Mouse (Mus musculus): ENCODE data around the gene Sypl.

Sypl gene

GRCm38 (mm10) chr12:32972287-32972686, 18.6 kb downstream of the Sypl start:
- TF ChIP-seq GATA4 (IDR thresholded peaks at IDR 0.05; ENCODE audit: insufficient replicate concordance, low read length): no peak

DNA sequence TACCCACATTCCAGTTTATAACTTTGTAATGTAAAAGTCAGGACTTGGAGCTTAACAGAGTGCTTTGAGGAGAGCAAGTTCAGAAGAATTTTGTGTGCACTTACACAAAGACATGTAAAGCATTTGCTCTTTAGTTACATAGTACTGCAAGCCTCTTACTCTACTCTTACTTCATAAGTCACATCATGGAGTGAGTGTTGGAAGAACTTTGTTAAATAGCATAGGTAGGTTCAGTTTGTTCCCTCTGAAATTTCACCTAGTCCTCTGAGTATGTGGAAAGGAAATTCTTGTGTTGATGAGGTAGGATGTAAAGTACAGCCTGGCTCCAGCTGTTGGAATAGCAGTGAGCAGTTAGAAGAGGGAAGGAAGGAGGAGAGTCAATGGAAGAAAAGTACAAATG, 21.2 kb downstream of the Sypl start:
- TF ChIP-seq GATA4 (IDR thresholded peaks at IDR 0.05; ENCODE audit: insufficient replicate concordance, low read length): no peak

DNA sequence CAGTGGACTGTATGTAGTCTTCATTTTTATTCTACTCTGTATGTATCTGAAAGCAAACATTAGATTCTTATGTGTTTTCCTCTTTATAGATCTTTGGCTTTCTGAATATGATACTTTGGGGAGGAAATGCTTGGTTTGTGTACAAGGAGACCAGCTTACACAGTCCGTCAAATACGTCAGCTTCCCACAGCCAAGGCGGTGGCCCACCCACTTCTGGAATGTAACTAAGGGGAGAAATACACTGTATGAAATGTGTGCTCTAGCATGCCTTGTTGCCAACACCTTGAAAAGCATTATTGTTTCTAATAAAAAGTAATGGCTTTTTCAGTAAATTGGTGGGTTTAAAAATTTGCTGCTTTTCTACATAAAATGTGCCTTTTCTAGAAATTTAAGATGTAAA, 21.8 kb downstream of the Sypl start:
- TF ChIP-seq GATA4 (IDR thresholded peaks at IDR 0.05; ENCODE audit: insufficient replicate concordance, low read length): no peak

GRCm38 (mm10) chr12:32982631-32983030, 28.9 kb downstream of the Sypl start:
- no peak for TF ChIP-seq GATA4 (IDR thresholded peaks at IDR 0.05; ENCODE audit: insufficient replicate concordance, low read length)

- TF ChIP-seq GATA4 (IDR thresholded peaks at IDR 0.05; ENCODE audit: insufficient replicate concordance, low read length): no peak
Observed at GRCm38 (mm10) chr12:32983081-32983480, 29.4 kb downstream of the Sypl start.

DNA sequence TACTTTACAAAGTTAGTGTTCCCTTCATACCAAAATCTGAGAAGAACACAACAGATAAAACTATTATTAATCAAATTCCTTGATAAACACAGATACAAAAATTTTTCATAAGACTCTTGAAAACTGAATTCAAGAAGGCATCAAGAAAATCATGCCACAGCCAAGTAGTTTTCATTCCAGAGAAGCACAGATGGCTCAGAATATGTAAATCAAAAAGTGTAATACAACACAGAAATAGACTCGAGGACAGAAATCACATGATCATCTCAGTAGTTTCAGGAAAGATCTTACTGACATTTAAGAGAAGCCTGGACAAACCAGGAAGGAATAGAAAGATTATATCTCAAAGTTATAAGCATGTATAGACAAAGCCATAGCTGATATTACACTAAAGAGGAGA, 32.6 kb downstream of the Sypl start:
- no peak for TF ChIP-seq GATA4 (IDR thresholded peaks at IDR 0.05; ENCODE audit: insufficient replicate concordance, low read length)

DNA sequence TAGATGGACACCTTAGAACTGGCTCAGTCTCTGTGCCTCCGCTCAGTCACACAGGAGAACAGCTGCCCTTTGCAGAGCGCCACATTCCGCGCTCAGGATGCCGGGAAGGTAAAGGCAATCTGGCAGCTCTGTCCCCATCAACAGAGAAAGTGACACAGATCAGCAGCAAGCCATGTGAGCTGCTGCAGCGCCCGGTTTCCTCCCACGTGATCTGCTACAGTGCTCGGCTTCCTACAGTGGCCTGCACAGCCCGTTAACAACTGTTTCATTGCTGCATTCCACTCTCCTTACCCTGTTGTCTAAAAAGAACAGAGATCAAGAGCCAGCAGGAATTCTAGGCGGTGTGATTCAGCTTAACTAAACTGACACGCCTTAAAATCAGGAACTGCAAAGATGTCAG, 36.0 kb downstream of the Sypl start:
- TF ChIP-seq GATA4 (IDR thresholded peaks at IDR 0.05; ENCODE audit: insufficient replicate concordance, low read length): no peak

DNA sequence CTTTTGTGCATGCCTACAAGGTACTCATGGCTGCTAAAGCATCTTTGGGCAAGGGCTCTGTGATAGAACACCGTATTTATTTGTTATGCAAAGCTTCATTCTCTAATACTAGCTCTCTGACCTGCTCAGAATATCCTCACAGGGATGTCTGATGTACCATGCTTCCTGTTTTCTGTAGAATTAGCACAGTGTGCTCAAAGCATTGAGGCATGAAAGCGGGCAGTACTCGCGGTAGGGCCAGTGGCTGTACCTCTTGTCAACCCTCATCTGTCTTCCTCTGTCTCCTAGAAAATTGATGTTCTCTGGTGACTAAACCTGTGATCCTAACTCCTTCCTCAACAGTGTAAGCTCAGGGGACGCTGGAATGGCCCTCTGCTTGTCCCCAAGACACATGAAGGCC, 40.4 kb downstream of the Sypl start:
- no peak for TF ChIP-seq GATA4 (IDR thresholded peaks at IDR 0.05; ENCODE audit: insufficient replicate concordance, low read length)

- TF ChIP-seq GATA4 (IDR thresholded peaks at IDR 0.05; ENCODE audit: insufficient replicate concordance, low read length): no peak
Observed at GRCm38 (mm10) chr12:32995081-32995834, 41.6 kb downstream of the Sypl start.

GRCm38 (mm10) chr12:32998766-32999165, 45.1 kb downstream of the Sypl start:
- no peak for TF ChIP-seq GATA4 (IDR thresholded peaks at IDR 0.05; ENCODE audit: insufficient replicate concordance, low read length)

DNA sequence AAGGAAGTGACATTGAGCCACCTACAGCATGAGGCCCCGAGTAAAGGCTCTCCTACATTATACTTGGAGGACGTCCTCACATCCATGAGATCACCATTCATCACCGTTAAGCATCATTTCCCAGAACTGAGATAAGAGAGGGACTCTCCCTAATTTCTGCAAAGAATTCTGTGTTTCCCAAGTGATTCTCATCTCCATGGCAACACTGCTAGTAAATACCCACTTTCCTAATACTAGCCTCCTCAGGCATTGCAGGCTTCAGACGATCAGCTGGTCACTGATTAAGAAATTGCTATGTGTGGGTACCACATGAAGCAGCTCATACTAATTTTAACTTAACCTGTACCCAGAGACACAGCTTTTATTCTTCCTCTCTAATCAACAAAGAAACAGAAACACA, 46.7 kb downstream of the Sypl start:
- TF ChIP-seq GATA4 (IDR thresholded peaks at IDR 0.05; ENCODE audit: insufficient replicate concordance, low read length): no peak

- TF ChIP-seq GATA4 (IDR thresholded peaks at IDR 0.05; ENCODE audit: insufficient replicate concordance, low read length): no peak
Observed at GRCm38 (mm10) chr12:33003339-33003965, 49.8 kb downstream of the Sypl start.

DNA sequence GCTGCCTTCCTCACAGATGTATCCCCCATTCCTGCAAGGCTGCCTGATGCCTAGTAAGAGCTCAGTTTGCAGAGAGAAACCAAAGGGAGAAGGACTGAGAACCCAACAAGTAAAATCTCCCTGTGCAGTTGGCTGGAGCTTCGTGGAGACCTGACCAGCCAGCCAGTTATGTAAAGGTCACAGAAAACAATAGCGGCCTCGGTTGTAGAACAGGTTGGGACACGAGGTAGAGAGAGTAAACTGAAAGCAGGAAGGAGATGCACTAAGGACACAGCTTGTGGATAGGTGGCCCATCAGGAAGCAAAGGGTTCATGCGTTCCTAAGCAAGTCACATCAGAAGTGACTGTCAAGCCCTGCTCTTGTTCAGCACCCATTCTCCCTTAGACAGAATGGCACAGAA, 52.2 kb downstream of the Sypl start:
- TF ChIP-seq GATA4 (IDR thresholded peaks at IDR 0.05; ENCODE audit: insufficient replicate concordance, low read length): no peak

GRCm38 (mm10) chr12:33007176-33007575, 53.5 kb downstream of the Sypl start:
- no peak for TF ChIP-seq GATA4 (IDR thresholded peaks at IDR 0.05; ENCODE audit: insufficient replicate concordance, low read length)

DNA sequence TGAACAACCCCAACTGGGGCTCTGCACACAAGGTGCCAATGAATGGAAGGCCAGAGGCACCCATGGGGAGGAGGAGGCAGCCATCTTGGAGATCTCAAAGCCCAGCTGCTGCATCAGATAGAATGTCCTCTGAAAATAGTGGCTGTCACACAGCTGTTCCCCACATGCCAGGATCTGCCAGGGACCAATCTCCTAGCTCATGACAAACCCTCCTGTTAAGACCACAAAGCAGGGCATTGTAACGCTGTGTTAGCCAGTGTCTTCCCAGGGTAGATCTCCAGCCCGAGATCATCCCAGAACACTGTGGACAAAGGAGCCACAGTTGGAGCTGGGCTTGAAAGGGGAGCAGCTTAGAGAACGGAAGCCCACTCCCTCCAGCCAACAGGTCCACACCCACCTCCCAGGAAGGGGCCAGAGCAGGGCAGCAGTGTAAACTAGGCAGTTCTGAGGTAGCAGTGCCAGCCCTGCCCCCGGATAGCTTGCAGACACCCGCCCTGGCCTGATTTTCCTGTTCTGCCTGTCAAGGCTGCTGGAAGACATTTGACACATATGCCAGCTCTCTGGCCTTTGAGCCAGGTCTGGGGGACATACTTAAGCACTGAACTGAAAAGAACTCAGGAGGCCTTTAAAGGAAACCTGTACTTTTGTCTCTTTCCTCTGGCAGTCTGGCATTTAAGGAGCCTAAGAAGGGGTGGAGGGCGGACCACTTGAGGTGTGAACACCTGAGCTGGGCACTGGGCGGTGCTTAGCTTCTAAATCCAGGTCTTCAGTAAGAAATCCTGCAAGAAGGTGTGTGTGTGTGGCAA, 54.8 kb downstream of the Sypl start:
- TF ChIP-seq GATA4 (IDR thresholded peaks at IDR 0.05; ENCODE audit: insufficient replicate concordance, low read length): no peak

Measured in liver, adult (tissue).